ENCODE assay signal across 32 mouse cellular contexts in the genomic region with DNA sequence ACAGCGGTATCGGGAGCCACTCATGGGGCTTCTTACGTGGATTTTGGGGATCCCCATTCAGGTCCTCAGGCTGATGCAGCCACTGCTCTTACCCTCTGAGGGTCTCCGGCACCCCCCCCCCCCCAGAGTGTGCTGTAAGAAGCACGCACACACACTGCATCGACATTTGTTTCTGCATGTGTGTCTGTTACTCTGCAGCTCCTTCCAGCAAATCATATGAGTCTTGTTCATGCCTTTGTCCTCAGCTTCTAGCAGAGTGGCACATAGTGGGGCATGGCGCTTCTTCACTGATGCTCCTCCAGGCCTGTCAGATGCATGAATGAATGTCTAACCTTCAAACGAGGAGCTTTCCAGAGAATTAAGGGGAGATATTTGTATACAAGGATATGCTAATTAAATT. TPM values are rescaled to one million over a fixed set of nuclear protein-coding genes. Genes with fewer than 3 reads are reported as not detected.
DNase-seq lines count a peak whose midpoint lies in the region; ATAC-seq lines count a peak whose summit lies in the region.
"Had no signal": no experiment of that assay in that cellular context is flagged by ENCODE, and none has a peak within 500 bp of the region (broad histone marks: within the 10 kb centered on the region; RNA-seq: fewer than 3 reads in every experiment).

No protein-coding gene starts in this region.

- peaks cover 4% of the 10 kb centered on the region; the same call in 1 of the 2 replicates for H3K4me1 ChIP-seq in forebrain, embryonic 14.5 days (ENCODE audit: control insufficient read depth, insufficient read depth, low read length)
- peaks cover 11% of the 10 kb centered on the region for H3K4me1 ChIP-seq in forebrain, embryonic 13.5 days
- peaks cover 10% of the 10 kb centered on the region for H3K4me1 ChIP-seq in hindbrain, embryonic 15.5 days (replicated peaks)
- H3K4me1 ChIP-seq in hindbrain, embryonic 10.5 days (replicated peaks), result no peaks in the 10 kb centered on the region
- H3K4me1 ChIP-seq in midbrain, embryonic 14.5 days (ENCODE audit: control insufficient read depth, insufficient read depth, low read length), result peaks cover 9% of the 10 kb centered on the region
- no peaks in the 10 kb centered on the region for H3K4me1 ChIP-seq in midbrain, embryonic 11.5 days (ENCODE audit: control insufficient read depth, insufficient read depth, low read length)
- H3K4me1 ChIP-seq in forebrain, embryonic 16.5 days (replicated peaks; ENCODE audit: control insufficient read depth, insufficient read depth, low read length), result peaks cover 7% of the 10 kb centered on the region
- H3K4me1 ChIP-seq: embryonic facial prominence, embryonic 13.5 days; heart, embryonic 15.5 days; intestine, embryonic 15.5 days had no signal

- H3K36me3 ChIP-seq in forebrain, embryonic 14.5 days (ENCODE audit: control insufficient read depth, insufficient read depth, low read length), result no peaks in the 10 kb centered on the region
- H3K36me3 ChIP-seq in forebrain, embryonic 13.5 days (ENCODE audit: poor library complexity, severe bottlenecking), result no peaks in the 10 kb centered on the region
- H3K36me3 ChIP-seq in hindbrain, embryonic 15.5 days, result no peaks in the 10 kb centered on the region
- no peaks in the 10 kb centered on the region for H3K36me3 ChIP-seq in hindbrain, embryonic 10.5 days
- no peaks in the 10 kb centered on the region for H3K36me3 ChIP-seq in midbrain, embryonic 14.5 days (ENCODE audit: control insufficient read depth, insufficient read depth, low read length)
- no peaks in the 10 kb centered on the region for H3K36me3 ChIP-seq in midbrain, embryonic 11.5 days (ENCODE audit: control insufficient read depth, insufficient read depth, low read length)
- H3K36me3 ChIP-seq in forebrain, embryonic 16.5 days (ENCODE audit: control insufficient read depth, insufficient read depth), result no peaks in the 10 kb centered on the region
- H3K36me3 ChIP-seq: embryonic facial prominence, embryonic 10.5 days; embryonic facial prominence, embryonic 13.5 days; G1E; heart, embryonic 12.5 days; heart, embryonic 15.5 days; hindbrain, embryonic 12.5 days; intestine, embryonic 15.5 days had no signal

- H3K27me3 ChIP-seq in forebrain, embryonic 14.5 days (replicated peaks; ENCODE audit: control insufficient read depth, insufficient read depth, low read length), result no peaks in the 10 kb centered on the region
- peaks cover 8% of the 10 kb centered on the region; the same call in 1 of the 2 replicates for H3K27me3 ChIP-seq in forebrain, embryonic 13.5 days
- 0 out of 2 replicates have a peak, but pooled peaks cover 3% of the 10 kb centered on the region for H3K27me3 ChIP-seq in hindbrain, embryonic 15.5 days
- no peaks in the 10 kb centered on the region for H3K27me3 ChIP-seq in hindbrain, embryonic 10.5 days (ENCODE audit: insufficient read depth, poor library complexity, severe bottlenecking)
- no peaks in the 10 kb centered on the region for H3K27me3 ChIP-seq in midbrain, embryonic 14.5 days (ENCODE audit: control insufficient read depth, insufficient read depth, low read length)
- no peaks in the 10 kb centered on the region for H3K27me3 ChIP-seq in midbrain, embryonic 11.5 days (ENCODE audit: control insufficient read depth, insufficient read depth, low read length)
- H3K27me3 ChIP-seq in forebrain, embryonic 16.5 days (replicated peaks; ENCODE audit: control insufficient read depth, insufficient read depth, low read length), result no peaks in the 10 kb centered on the region
- H3K27me3 ChIP-seq: intestine, embryonic 15.5 days had no signal

- no peak overlapping the region for H3K9ac ChIP-seq in forebrain, embryonic 14.5 days (ENCODE audit: low read length)
- H3K9ac ChIP-seq in forebrain, embryonic 13.5 days, result no peak overlapping the region
- no peak overlapping the region for H3K9ac ChIP-seq in hindbrain, embryonic 15.5 days
- H3K9ac ChIP-seq in midbrain, embryonic 14.5 days (replicated peaks; ENCODE audit: low read length), result no peak overlapping the region
- no peak overlapping the region for H3K9ac ChIP-seq in midbrain, embryonic 11.5 days (ENCODE audit: low read length)
- H3K9ac ChIP-seq in forebrain, embryonic 16.5 days (replicated peaks; ENCODE audit: low read depth, low read length), result no peak overlapping the region
- H3K9ac ChIP-seq: embryonic facial prominence, embryonic 13.5 days; heart, embryonic 12.5 days; heart, embryonic 15.5 days; hindbrain, embryonic 12.5 days; intestine, embryonic 15.5 days had no signal

- peak; percentile 33 for DNase-seq in forebrain, embryonic 14.5 days (ENCODE audit: low spot score)
- no peak for DNase-seq in hindbrain, embryonic 10.5 days (ENCODE audit: low spot score)
- no peak for DNase-seq in midbrain, embryonic 14.5 days
- no peak for DNase-seq in midbrain, embryonic 11.5 days (ENCODE audit: low spot score, missing footprints)
- no peak for DNase-seq in adrenal gland, adult 2 months
- DNase-seq: adrenal gland, postnatal 14 days; B cell, adult 2 months; cerebellum, adult 11-12 months; cerebellum, adult 8-10 months; cerebellum, postnatal 10 days; cerebellum, postnatal 36 days; embryo, embryonic 11 days; gastrocnemius, adult 2 months; gastrocnemius, postnatal 14 days; heart, adult 18-20 months; heart, postnatal 10 days; heart, postnatal 36 days; kidney, adult 11 months; kidney, adult 8-10 months had no signal

- no peak overlapping the region for H3K4me2 ChIP-seq in forebrain, embryonic 14.5 days (ENCODE audit: low read length)
- no peak overlapping the region for H3K4me2 ChIP-seq in forebrain, embryonic 13.5 days
- no peak overlapping the region for H3K4me2 ChIP-seq in hindbrain, embryonic 15.5 days
- H3K4me2 ChIP-seq in midbrain, embryonic 14.5 days (ENCODE audit: low read length), result no peak overlapping the region
- H3K4me2 ChIP-seq in midbrain, embryonic 11.5 days, result no peak overlapping the region
- no peak overlapping the region for H3K4me2 ChIP-seq in forebrain, embryonic 16.5 days (ENCODE audit: low read length)
- H3K4me2 ChIP-seq: embryonic facial prominence, embryonic 13.5 days; heart, embryonic 12.5 days; heart, embryonic 15.5 days; hindbrain, embryonic 12.5 days; intestine, embryonic 15.5 days had no signal

- 0 out of 2 replicates have a peak, but pooled peaks have one; percentile 15 for ATAC-seq in forebrain, embryonic 14.5 days
- no peak for ATAC-seq in forebrain, embryonic 13.5 days
- peak; percentile 15; the same call in 1 of the 2 replicates for ATAC-seq in hindbrain, embryonic 15.5 days (ENCODE audit: low FRiP score, low read depth)
- ATAC-seq in midbrain, embryonic 14.5 days (ENCODE audit: low FRiP score, low TSS enrichment), result no peak
- ATAC-seq in midbrain, embryonic 11.5 days (ENCODE audit: low FRiP score), result no peak
- peak; percentile 52 for ATAC-seq in forebrain, embryonic 16.5 days
- ATAC-seq: intestine, embryonic 15.5 days; Patski had no signal

- no peaks in the 10 kb centered on the region for H3K9me3 ChIP-seq in forebrain, embryonic 14.5 days (replicated peaks; ENCODE audit: control insufficient read depth, low read length)
- no peaks in the 10 kb centered on the region for H3K9me3 ChIP-seq in forebrain, embryonic 13.5 days (replicated peaks)
- H3K9me3 ChIP-seq in hindbrain, embryonic 15.5 days, result no peaks in the 10 kb centered on the region
- H3K9me3 ChIP-seq in hindbrain, embryonic 10.5 days, result no peaks in the 10 kb centered on the region
- H3K9me3 ChIP-seq in midbrain, embryonic 14.5 days (ENCODE audit: control insufficient read depth, low read length), result no peaks in the 10 kb centered on the region
- H3K9me3 ChIP-seq in midbrain, embryonic 11.5 days (ENCODE audit: control insufficient read depth, low read length), result no peaks in the 10 kb centered on the region
- no peaks in the 10 kb centered on the region for H3K9me3 ChIP-seq in forebrain, embryonic 16.5 days (ENCODE audit: control insufficient read depth, low read length)
- H3K9me3 ChIP-seq: embryonic facial prominence, embryonic 10.5 days; embryonic facial prominence, embryonic 13.5 days; G1E; heart, embryonic 12.5 days; heart, embryonic 15.5 days; hindbrain, embryonic 12.5 days; intestine, embryonic 15.5 days had no signal

- 51% methylated on average over 8 of the region's 8 CpGs for WGBS in forebrain, embryonic 14.5 days
- WGBS in forebrain, embryonic 13.5 days, result 64% methylated on average over 8 of the region's 8 CpGs
- WGBS in hindbrain, embryonic 15.5 days, result 61% methylated on average over 8 of the region's 8 CpGs
- 88% methylated on average over 8 of the region's 8 CpGs for WGBS in hindbrain, embryonic 10.5 days
- WGBS in midbrain, embryonic 14.5 days, result 73% methylated on average over 8 of the region's 8 CpGs
- WGBS in midbrain, embryonic 11.5 days, result 85% methylated on average over 8 of the region's 8 CpGs
- WGBS in forebrain, embryonic 16.5 days, result 46% methylated on average over 8 of the region's 8 CpGs

- no peak overlapping the region for H3K27ac ChIP-seq in forebrain, embryonic 14.5 days (ENCODE audit: low read depth, low read length)
- H3K27ac ChIP-seq in forebrain, embryonic 13.5 days, result no peak overlapping the region
- H3K27ac ChIP-seq in hindbrain, embryonic 15.5 days (replicated peaks), result no peak overlapping the region
- H3K27ac ChIP-seq in hindbrain, embryonic 10.5 days, result no peak overlapping the region
- H3K27ac ChIP-seq in midbrain, embryonic 14.5 days (replicated peaks; ENCODE audit: low read depth, low read length), result 0 out of 2 replicates have a peak overlapping the region, but pooled peaks have one; percentile 13
- no peak overlapping the region for H3K27ac ChIP-seq in midbrain, embryonic 11.5 days (ENCODE audit: low read depth, low read length)
- no peak overlapping the region for H3K27ac ChIP-seq in forebrain, embryonic 16.5 days (ENCODE audit: low read length)
- H3K27ac ChIP-seq: embryonic facial prominence, embryonic 10.5 days; embryonic facial prominence, embryonic 13.5 days; gastrocnemius, adult 2 months; heart, embryonic 15.5 days; hindbrain, embryonic 12.5 days; intestine, embryonic 15.5 days had no signal

- H3K4me3 ChIP-seq in forebrain, embryonic 14.5 days (ENCODE audit: low read depth, low read length), result no peak overlapping the region
- H3K4me3 ChIP-seq in forebrain, embryonic 13.5 days, result no peak overlapping the region
- no peak overlapping the region for H3K4me3 ChIP-seq in hindbrain, embryonic 15.5 days
- H3K4me3 ChIP-seq in hindbrain, embryonic 10.5 days, result no peak overlapping the region
- no peak overlapping the region for H3K4me3 ChIP-seq in midbrain, embryonic 14.5 days (replicated peaks; ENCODE audit: low read depth, low read length)
- H3K4me3 ChIP-seq in midbrain, embryonic 11.5 days (ENCODE audit: low read depth, low read length), result no peak overlapping the region
- H3K4me3 ChIP-seq in forebrain, embryonic 16.5 days (replicated peaks; ENCODE audit: low read length), result no peak overlapping the region
- H3K4me3 ChIP-seq: embryonic facial prominence, embryonic 10.5 days; embryonic facial prominence, embryonic 13.5 days; erythroblast, embryonic 14.5 days; gastrocnemius, adult 2 months; heart, embryonic 12.5 days; heart, embryonic 15.5 days; hindbrain, embryonic 12.5 days; intestine, embryonic 15.5 days had no signal

RNA-seq across cellular contexts. Expression of a gene that starts 11.4 kb away (rescaled TPM):
- 0.32 and 0.43 TPM in 2 replicates for polyA plus RNA-seq in forebrain, embryonic 14.5 days (2014; fragmentation: Nextera tagmentation; extraction: Ambion mirVana)
- polyA plus RNA-seq in forebrain, embryonic 13.5 days (2015; fragmentation: Nextera tagmentation; extraction: Ambion mirVana), result 0.05 and 0.13 TPM in 2 replicates
- polyA plus RNA-seq in hindbrain, embryonic 15.5 days (2015; fragmentation: Nextera tagmentation; extraction: Ambion mirVana), result 4.8 and 7.2 TPM in 2 replicates
- polyA plus RNA-seq in hindbrain, embryonic 10.5 days (2016; fragmentation: Nextera tagmentation; extraction: Ambion mirVana), result 0.31 and 0.71 TPM in 2 replicates
- 7.3 and 9.8 TPM in 2 replicates for polyA plus RNA-seq in midbrain, embryonic 14.5 days (2014; fragmentation: Nextera tagmentation; extraction: Ambion mirVana)
- 1.00 and 1.3 TPM in 2 replicates for polyA plus RNA-seq in midbrain, embryonic 11.5 days (2014; fragmentation: Nextera tagmentation; extraction: Ambion mirVana)
- polyA plus RNA-seq in forebrain, embryonic 16.5 days (2015; fragmentation: Nextera tagmentation; extraction: Ambion mirVana), result 0.24 and 0.27 TPM in 2 replicates
- total RNA-seq in adrenal gland, adult 2 months (2021), result under 1 TPM; 0.23 to 0.35 TPM
- 0.16 and 0.26 TPM in 2 replicates for polyA plus RNA-seq in adrenal gland, adult 2 months (2012; rRNA removed)
- total RNA-seq: CH12.LX had no signal
- polyA plus RNA-seq: erythroblast, embryonic 14.5 days; G1E had no signal

Comparison
In these comparisons a context has a peak if more than half of its experiments do, and no peak if none do; other contexts are left out.
1. ATAC-seq: peak in forebrain, embryonic 14.5 days (single experiment), hindbrain, embryonic 15.5 days (single experiment) and forebrain, embryonic 16.5 days (single experiment); none in forebrain, embryonic 13.5 days (single experiment), midbrain, embryonic 14.5 days (single experiment) and midbrain, embryonic 11.5 days (single experiment).